Mouse (Mus musculus) kidney, embryonic 14.5 days (tissue): Measurements from ENCODE around the gene Aldh16a1. TPM values are rescaled to one million over a fixed set of nuclear protein-coding genes. Genes with fewer than 3 reads are reported as not detected.

Experiments used
- ATAC-seq: fragments of 200-750 bp; cut with Nextera tagmentation; 2 replicates; pipeline ENCODE4 v1.8.0; 2017; ENCODE audit warnings: moderate number of reproducible peaks, mild to moderate bottlenecking, moderate TSS enrichment, moderate library complexity; ENCODE audit not compliant: low FRiP score, low TSS enrichment
- H3K27ac ChIP-seq: fragments of 300-500 bp; sonication (generic); 2 replicates; pipeline ENCODE4 v1.5.1; 2014; ENCODE audit warnings: low read depth, mild to moderate bottlenecking, low read length, moderate library complexity, mixed read lengths
- H3K27me3 ChIP-seq: fragments of 300-500 bp; sonication (generic); 2 replicates; pipeline ENCODE4 v1.6.1; 2014; ENCODE audit warnings: mild to moderate bottlenecking, low read length; ENCODE audit not compliant: control insufficient read depth, insufficient read depth
- H3K36me3 ChIP-seq: fragments of 300-500 bp; sonication (generic); 2 replicates; pipeline ENCODE4 v1.6.1; 2014; ENCODE audit warnings: low read length, mixed read lengths; ENCODE audit not compliant: control insufficient read depth, insufficient read depth
- H3K4me1 ChIP-seq: fragments of 300-500 bp; sonication (generic); 2 replicates; pipeline ENCODE4 v1.6.1; 2014; ENCODE audit warnings: low read length, mixed read lengths; ENCODE audit not compliant: control insufficient read depth, insufficient read depth
- H3K4me2 ChIP-seq: fragments of 300-500 bp; sonication (generic); replicated peaks from 2 replicates; pipeline ENCODE4 v1.6.1; 2014; ENCODE audit warnings: low read depth, mild to moderate bottlenecking, low read length
- H3K4me3 ChIP-seq: fragments of 300-500 bp; sonication (generic); 2 replicates; pipeline ENCODE4 v1.5.1; 2014; ENCODE audit warnings: mild to moderate bottlenecking, low read length
- H3K9ac ChIP-seq: fragments of 300-500 bp; sonication (generic); 2 replicates; pipeline ENCODE4 v1.6.1; 2014; ENCODE audit warnings: low read depth, mild to moderate bottlenecking, low read length, moderate library complexity
- H3K9me3 ChIP-seq: fragments of 300-500 bp; sonication (generic); 2 replicates; pipeline ENCODE4 v1.6.1; 2016; ENCODE audit warnings: low read length; ENCODE audit not compliant: control insufficient read depth
- WGBS: fragments of 180-500 bp; shearing (Covaris S2); extraction: QIAGEN DNeasy Blood & Tissue Kit; methylation state at CpG from one replicate; pipeline ENCODE4 v1.1.7; 2014; 5-methylcytosine and 5-hydroxymethylcytosine counted together
- polyA plus RNA-seq: library from polyadenylated mRNA; unstranded; fragments of >200 nt; fragmentation: Nextera tagmentation; extraction: Ambion mirVana; gene quantifications from 2 replicates; pipeline ENCODE4 v1.2.1, GENCODE M21; 2014

Aldh16a1 gene
- polyA plus RNA-seq, 1 experiment from 2014 or later, result 58.0 TPM

GRCm38 (mm10) chr7:45162996-45163615 lies 8.7 kb upstream of the Aldh16a1 start:
- Histone ChIP-seq H3K27ac (no peak overlapping the region), H3K4me3 (0 out of 2 replicates have a peak overlapping the region, but pooled peaks have one; percentile 44), H3K9me3 (no peaks in the 10 kb centered on the region), H3K36me3 (peaks cover 13% of the 10 kb centered on the region; the same call in 1 of the 2 replicates), H3K4me2 (no peak overlapping the region), H3K9ac (no peak overlapping the region), H3K27me3 (peaks cover 56% of the 10 kb centered on the region), H3K4me1 (peaks cover 4% of the 10 kb centered on the region)
- 75% methylated on average over 9 of the region's 9 CpGs for WGBS
- no peak for ATAC-seq

DNA sequence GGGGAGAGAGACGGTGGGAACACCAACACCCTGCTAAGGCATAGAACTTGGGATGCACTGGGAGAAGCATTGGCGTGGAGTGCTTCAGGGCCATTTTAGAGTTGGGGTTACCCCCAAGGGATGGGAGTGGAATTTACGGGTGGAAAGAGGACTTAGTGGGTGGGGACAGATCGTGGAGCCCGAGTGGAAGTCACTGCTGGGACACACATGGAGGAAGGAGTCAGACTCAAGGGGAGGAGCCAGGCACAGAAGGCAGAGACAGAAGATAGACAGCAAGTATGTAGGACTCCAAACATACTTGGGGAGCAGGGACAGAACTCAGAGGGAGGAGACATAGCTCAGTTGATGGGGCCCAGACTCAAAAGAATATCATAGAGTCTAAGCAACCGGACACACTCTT lies 8.2 kb upstream of the Aldh16a1 start:
- Histone ChIP-seq H3K4me3 (peak overlapping the region; percentile 34), H3K4me1 (peaks cover 4% of the 10 kb centered on the region), H3K27ac (no peak overlapping the region), H3K9ac (no peak overlapping the region), H3K4me2 (peak overlapping the region; percentile 75), H3K27me3 (peaks cover 50% of the 10 kb centered on the region), H3K9me3 (no peaks in the 10 kb centered on the region), H3K36me3 (peaks cover 13% of the 10 kb centered on the region; the same call in 1 of the 2 replicates)
- 27% methylated on average over 6 of the region's 6 CpGs for WGBS
- no peak; the same call in 1 of the 2 replicates for ATAC-seq

DNA sequence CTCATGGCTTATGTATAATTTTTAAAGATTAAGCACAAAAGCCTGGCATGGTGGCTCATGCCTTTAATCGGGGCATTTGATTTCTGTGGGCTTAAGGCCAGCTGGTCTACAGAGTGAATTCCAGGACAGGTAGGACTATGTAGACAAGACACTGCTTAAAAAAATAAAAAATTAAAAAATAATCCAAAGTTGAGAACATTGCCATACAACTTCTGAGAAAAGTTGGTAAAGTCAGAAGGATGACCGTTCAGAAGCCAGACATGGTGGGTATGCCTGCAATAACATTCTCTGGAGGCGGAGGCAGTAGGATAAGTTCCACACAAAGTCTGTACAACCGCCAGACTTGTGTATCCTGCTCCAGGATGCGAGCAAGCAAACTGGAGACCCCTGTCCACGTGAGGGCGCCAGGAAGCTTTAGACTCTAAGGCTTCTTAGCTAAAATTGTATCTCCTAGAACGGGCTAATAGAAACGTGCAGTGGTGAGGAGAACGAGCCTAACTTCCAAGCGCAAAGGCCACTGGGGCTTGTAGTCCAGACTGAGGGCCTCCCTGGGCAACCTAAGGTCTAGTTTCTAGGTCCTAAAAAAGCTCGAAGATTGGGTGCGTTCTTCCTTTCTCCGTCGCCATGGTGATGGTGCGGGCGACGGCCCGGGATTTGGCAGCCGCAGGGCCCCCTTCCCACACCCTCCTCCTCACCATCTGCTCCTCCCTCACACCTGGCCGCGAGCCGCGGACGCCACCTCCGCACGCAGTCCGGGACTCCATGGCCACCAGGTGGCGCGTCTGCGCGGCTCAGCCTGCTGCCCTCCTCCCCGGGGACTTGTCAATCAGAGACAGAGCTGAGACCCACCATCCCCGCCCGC lies 7.5 kb upstream of the Aldh16a1 start:
- peak overlapping the region; percentile 34 for H3K4me3 ChIP-seq
- ATAC-seq, result peak; percentile 92
- 4% methylated on average over 35 of the region's 35 CpGs for WGBS
- H3K4me1 ChIP-seq, result peaks cover 4% of the 10 kb centered on the region
- H3K27me3 ChIP-seq, result peaks cover 44% of the 10 kb centered on the region
- H3K9me3 ChIP-seq, result no peaks in the 10 kb centered on the region
- peaks cover 16% of the 10 kb centered on the region; the same call in 1 of the 2 replicates for H3K36me3 ChIP-seq
- H3K4me2 ChIP-seq, result peak overlapping the region; percentile 75
- H3K9ac ChIP-seq, result peak overlapping the region; percentile 5; the same call in 1 of the 2 replicates
- no peak overlapping the region for H3K27ac ChIP-seq

GRCm38 (mm10) chr7:45160866-45161265 lies 6.5 kb upstream of the Aldh16a1 start:
- no peak overlapping the region for H3K4me2 ChIP-seq
- peaks cover 34% of the 10 kb centered on the region for H3K27me3 ChIP-seq
- WGBS, result 92% methylated on average over 3 of the region's 3 CpGs
- H3K4me1 ChIP-seq, result peaks cover 4% of the 10 kb centered on the region
- no peaks in the 10 kb centered on the region for H3K9me3 ChIP-seq
- no peak overlapping the region for H3K27ac ChIP-seq
- peaks cover 16% of the 10 kb centered on the region; the same call in 1 of the 2 replicates for H3K36me3 ChIP-seq
- H3K9ac ChIP-seq, result no peak overlapping the region
- no peak for ATAC-seq
- no peak overlapping the region for H3K4me3 ChIP-seq

DNA sequence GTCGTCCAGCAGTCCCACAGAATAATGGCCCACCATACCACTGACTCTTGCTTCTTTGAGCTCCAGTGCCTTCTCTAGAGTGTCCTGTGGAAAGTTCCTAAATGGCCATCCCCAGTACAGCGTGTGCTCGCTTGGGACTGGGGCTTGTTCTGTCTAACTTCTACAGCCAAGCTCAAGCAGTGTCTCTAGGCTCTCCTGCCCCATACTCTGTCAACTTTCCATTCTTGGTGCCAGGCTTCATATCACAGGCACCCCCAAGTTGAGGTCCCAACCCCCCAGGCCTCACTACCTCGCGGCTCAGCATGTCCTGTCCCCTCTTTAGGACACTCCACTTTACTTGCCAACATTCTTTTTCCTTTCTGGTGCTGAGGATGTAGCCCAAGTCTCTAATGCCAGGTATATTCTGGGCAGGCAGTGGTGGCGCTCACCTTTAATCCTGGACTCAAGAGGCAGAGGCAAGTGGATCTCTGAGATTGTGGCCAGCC lies 6.0 kb upstream of the Aldh16a1 start:
- Histone ChIP-seq H3K4me2 (no peak overlapping the region), H3K4me1 (peaks cover 7% of the 10 kb centered on the region), H3K4me3 (no peak overlapping the region), H3K27me3 (peaks cover 29% of the 10 kb centered on the region), H3K9ac (no peak overlapping the region), H3K27ac (no peak overlapping the region), H3K36me3 (peaks cover 16% of the 10 kb centered on the region; the same call in 1 of the 2 replicates), H3K9me3 (no peaks in the 10 kb centered on the region)
- WGBS, result 87% methylated on average over 6 of the region's 6 CpGs
- no peak for ATAC-seq

GRCm38 (mm10) chr7:45158991-45159390 lies 4.6 kb upstream of the Aldh16a1 start:
- WGBS, result 95% methylated on average over 6 of the region's 6 CpGs
- Histone ChIP-seq H3K4me2 (no peak overlapping the region), H3K4me1 (peaks cover 10% of the 10 kb centered on the region), H3K27ac (no peak overlapping the region), H3K9ac (no peak overlapping the region), H3K9me3 (no peaks in the 10 kb centered on the region), H3K4me3 (no peak overlapping the region), H3K36me3 (peaks cover 16% of the 10 kb centered on the region; the same call in 1 of the 2 replicates), H3K27me3 (peaks cover 16% of the 10 kb centered on the region)
- no peak for ATAC-seq

DNA sequence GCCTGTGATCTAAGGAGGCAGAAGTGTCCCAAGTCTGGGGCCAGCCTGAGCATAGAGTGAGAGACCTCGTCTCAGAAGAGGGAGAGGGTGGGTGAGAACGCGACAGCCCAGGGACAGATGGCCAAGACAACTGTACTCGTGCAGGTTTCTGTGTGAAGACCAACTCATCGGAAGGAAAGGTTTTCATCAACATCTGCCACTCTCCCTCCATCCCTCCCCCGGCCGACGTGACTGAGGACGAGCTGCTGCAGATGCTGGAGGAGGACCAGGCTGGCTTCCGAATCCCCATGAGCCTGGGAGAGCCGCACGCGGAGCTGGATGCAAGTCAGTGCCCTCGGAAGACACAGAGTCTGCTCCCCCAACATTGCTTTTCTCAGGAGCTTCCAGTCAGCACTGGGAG lies 3.1 kb upstream of the Aldh16a1 start:
- peaks cover 10% of the 10 kb centered on the region for H3K4me1 ChIP-seq
- H3K36me3 ChIP-seq, result peaks cover 16% of the 10 kb centered on the region; the same call in 1 of the 2 replicates
- WGBS, result 88% methylated on average over 14 of the region's 14 CpGs
- no peak overlapping the region for H3K4me3 ChIP-seq
- H3K27me3 ChIP-seq, result peaks cover under 1% of the 10 kb centered on the region; the same call in 1 of the 2 replicates
- H3K9me3 ChIP-seq, result no peaks in the 10 kb centered on the region
- no peak for ATAC-seq
- no peak overlapping the region for H3K4me2 ChIP-seq
- H3K27ac ChIP-seq, result no peak overlapping the region
- H3K9ac ChIP-seq, result no peak overlapping the region

DNA sequence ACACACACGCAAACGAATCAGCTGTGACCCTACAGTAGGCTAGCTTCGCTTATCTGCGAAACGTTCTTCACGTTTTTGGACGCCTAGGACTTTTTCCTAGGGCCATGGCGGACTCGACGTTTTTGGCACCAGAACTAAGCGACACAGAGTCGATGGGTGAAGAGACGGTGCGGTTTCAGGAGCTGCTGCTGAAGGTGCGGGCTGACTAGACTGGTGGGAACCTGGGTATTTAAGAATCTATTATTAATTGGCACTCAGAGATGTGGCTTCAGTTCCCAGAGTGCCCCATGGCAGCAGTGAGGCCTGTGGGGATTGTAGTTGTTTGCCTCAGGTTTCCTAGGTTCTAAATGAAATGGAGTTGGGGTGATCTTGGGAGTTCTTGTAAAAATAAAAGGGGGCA lies 1.8 kb upstream of the Aldh16a1 start:
- Histone ChIP-seq H3K9ac (no peak overlapping the region), H3K4me1 (peaks cover 16% of the 10 kb centered on the region; the same call in 1 of the 2 replicates), H3K27me3 (no peaks in the 10 kb centered on the region), H3K9me3 (no peaks in the 10 kb centered on the region), H3K4me2 (no peak overlapping the region), H3K36me3 (peaks cover 16% of the 10 kb centered on the region; the same call in 1 of the 2 replicates), H3K27ac (no peak overlapping the region), H3K4me3 (no peak overlapping the region)
- no peak for ATAC-seq
- 96% methylated on average over 15 of the region's 15 CpGs for WGBS
